9 mouse cellular contexts compared by ENCODE assay signal in the genomic region with DNA sequence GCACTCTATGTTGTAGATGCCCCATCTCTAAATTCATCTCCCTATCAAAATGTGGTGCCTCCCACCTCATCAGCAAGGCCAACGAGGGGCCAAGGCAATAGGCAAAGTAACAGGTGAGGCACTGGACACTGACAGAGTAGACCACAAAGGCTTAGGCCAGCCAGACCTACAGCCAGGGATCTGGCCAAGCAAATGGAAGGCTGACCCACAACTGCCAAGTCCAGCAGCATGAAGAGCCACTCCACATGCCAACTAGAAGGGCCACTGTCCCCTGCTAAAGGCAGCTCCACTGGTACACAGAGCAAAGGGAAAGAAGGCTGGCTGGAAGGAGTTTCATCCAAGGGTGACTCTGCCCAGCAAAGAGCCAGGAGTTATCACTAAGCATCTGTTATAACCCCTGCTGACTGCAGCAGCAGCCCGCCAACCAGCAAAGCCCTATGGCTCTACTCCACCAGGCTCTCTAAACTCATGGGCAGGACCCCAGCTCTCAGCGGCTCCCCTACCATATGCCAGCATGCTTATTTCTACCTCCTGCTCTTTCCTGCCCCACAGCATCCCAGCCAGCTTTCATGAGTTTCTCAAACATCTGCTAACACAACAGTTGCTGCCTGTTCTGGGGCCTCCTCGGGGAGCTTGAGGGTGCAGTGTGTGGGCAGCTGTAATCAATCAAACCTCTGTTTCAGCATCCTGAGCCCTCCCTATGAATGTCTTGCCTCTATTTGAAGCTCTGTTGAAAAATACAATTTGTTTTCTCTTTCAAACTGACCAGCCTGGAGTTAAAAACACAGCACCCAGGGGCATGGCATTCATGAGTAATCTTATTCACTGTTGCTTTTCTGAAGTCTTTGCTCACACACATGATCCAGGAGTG. TPM values are rescaled to one million over a fixed set of nuclear protein-coding genes. Genes with fewer than 3 reads are reported as not detected.
DNase-seq lines count a peak whose midpoint lies in the region; ATAC-seq and TF ChIP-seq lines count a peak whose summit lies in the region.
"Had no signal": no experiment of that assay in that cellular context is flagged by ENCODE, and none has a peak within 500 bp of the region (broad histone marks: within the 10 kb centered on the region; RNA-seq: fewer than 3 reads in every experiment).

No protein-coding gene starts in this region.

- no peaks in the 10 kb centered on the region for H3K27me3 ChIP-seq in midbrain, embryonic 11.5 days (ENCODE audit: control insufficient read depth, insufficient read depth, low read length)
- H3K27me3 ChIP-seq in midbrain, embryonic 15.5 days (replicated peaks): no peaks in the 10 kb centered on the region
- H3K27me3 ChIP-seq in intestine, postnatal 0 days (replicated peaks; ENCODE audit: control insufficient read depth, insufficient read depth, low read length): no peaks in the 10 kb centered on the region

- no peaks in the 10 kb centered on the region for H3K4me1 ChIP-seq in midbrain, embryonic 11.5 days (ENCODE audit: control insufficient read depth, insufficient read depth, low read length)
- peaks cover 7% of the 10 kb centered on the region; the same call in 1 of the 2 replicates for H3K4me1 ChIP-seq in midbrain, embryonic 15.5 days
- peaks cover 22% of the 10 kb centered on the region for H3K4me1 ChIP-seq in intestine, postnatal 0 days (replicated peaks; ENCODE audit: control insufficient read depth, insufficient read depth, low read length)

- no peak overlapping the region for H3K4me3 ChIP-seq in midbrain, embryonic 11.5 days (ENCODE audit: low read depth, low read length)
- no peak overlapping the region for H3K4me3 ChIP-seq in midbrain, embryonic 15.5 days
- H3K4me3 ChIP-seq in intestine, postnatal 0 days (ENCODE audit: low read depth, low read length): no peak overlapping the region

- no peak for ATAC-seq in cerebellum, adult (ENCODE audit: insufficient number of reproducible peaks, low FRiP score, low TSS enrichment)
- no peak for ATAC-seq in midbrain, embryonic 11.5 days (ENCODE audit: low FRiP score)
- no peak for ATAC-seq in midbrain, embryonic 15.5 days (replicated peaks)
- ATAC-seq in intestine, postnatal 0 days: no peak

- no peak overlapping the region for H3K4me2 ChIP-seq in midbrain, embryonic 11.5 days
- H3K4me2 ChIP-seq in midbrain, embryonic 15.5 days: no peak overlapping the region
- H3K4me2 ChIP-seq in intestine, postnatal 0 days (replicated peaks; ENCODE audit: low read depth): no peak overlapping the region

- H3K9me3 ChIP-seq in midbrain, embryonic 11.5 days (ENCODE audit: control insufficient read depth, low read length): no peaks in the 10 kb centered on the region
- no peaks in the 10 kb centered on the region for H3K9me3 ChIP-seq in midbrain, embryonic 15.5 days
- no peaks in the 10 kb centered on the region for H3K9me3 ChIP-seq in intestine, postnatal 0 days (ENCODE audit: control insufficient read depth)

- 81% methylated on average over 4 of the region's 4 CpGs for WGBS in midbrain, embryonic 11.5 days
- 61% methylated on average over 4 of the region's 4 CpGs for WGBS in midbrain, embryonic 15.5 days
- 58% methylated on average over 4 of the region's 4 CpGs for WGBS in intestine, postnatal 0 days

- H3K27ac ChIP-seq in midbrain, embryonic 11.5 days (ENCODE audit: low read depth, low read length): no peak overlapping the region
- no peak overlapping the region for H3K27ac ChIP-seq in midbrain, embryonic 15.5 days
- H3K27ac ChIP-seq in intestine, postnatal 0 days (ENCODE audit: low read depth, low read length): peak overlapping the region; percentile 92

- DNase-seq in cerebellum, postnatal 14 days: peak; percentile 57 to 68
- DNase-seq in midbrain, embryonic 11.5 days (ENCODE audit: low spot score, missing footprints): peak; percentile 35
- DNase-seq in frontal cortex, postnatal 10 days (ENCODE audit: low spot score in 2 of 2): no peak
- no peak for DNase-seq in MN1 (ENCODE audit: low spot score)
- DNase-seq in left cerebral cortex, adult 8-10 months (ENCODE audit: low spot score in 2 of 2): no peak
- DNase-seq: B cell, adult 2 months had no signal

- no peak overlapping the region for H3K9ac ChIP-seq in midbrain, embryonic 11.5 days (ENCODE audit: low read length)
- no peak overlapping the region for H3K9ac ChIP-seq in midbrain, embryonic 15.5 days
- H3K9ac ChIP-seq in intestine, postnatal 0 days (ENCODE audit: low read depth, low read length): no peak overlapping the region

- TF ChIP-seq CTCF in intestine, postnatal 0 days (IDR thresholded peaks at IDR 0.05; ENCODE audit: low read depth): no peak

- H3K36me3 ChIP-seq in midbrain, embryonic 11.5 days (ENCODE audit: control insufficient read depth, insufficient read depth, low read length): peaks cover 2% of the 10 kb centered on the region; the same call in 1 of the 2 replicates
- no peaks in the 10 kb centered on the region for H3K36me3 ChIP-seq in midbrain, embryonic 15.5 days (replicated peaks)
- H3K36me3 ChIP-seq in intestine, postnatal 0 days (ENCODE audit: control insufficient read depth, insufficient read depth): peaks cover 49% of the 10 kb centered on the region

RNA-seq across cellular contexts. Expression of gene Fam53b, which starts 59.9 kb away (rescaled TPM):
- polyA plus RNA-seq in midbrain, embryonic 11.5 days (2014; fragmentation: Nextera tagmentation; extraction: Ambion mirVana): 17.0 and 17.5 TPM in 2 replicates
- polyA plus RNA-seq in midbrain, embryonic 15.5 days (2015; fragmentation: Nextera tagmentation; extraction: Ambion mirVana): 15.4 and 15.7 TPM in 2 replicates
- polyA plus RNA-seq in intestine, postnatal 0 days (2015; fragmentation: Nextera tagmentation; extraction: Ambion mirVana): 13.5 and 17.3 TPM in 2 replicates
- total RNA-seq in left cerebral cortex, adult 8-10 months (2022): 10 to 100 TPM; 57.0 to 68.5 (median 63.4) TPM

Comparison
In these comparisons a context has a peak if more than half of its experiments do, and no peak if none do; other contexts are left out.
1. DNase-seq: peak in cerebellum, postnatal 14 days (2 of 2) and midbrain, embryonic 11.5 days (single experiment); none in frontal cortex, postnatal 10 days (0 of 2), MN1 (single experiment) and left cerebral cortex, adult 8-10 months (0 of 2).